Mouse (Mus musculus) c-Kit-positive CD71-negative TER-119-negative erythroid progenitor cells, embryonic 14.5 days (primary cell): Measurements from ENCODE around the gene Pdx1.

ENCODE experiments used
- DNase-seq: peaks from one replicate; pipeline ENCODE4 v3.0.0-alpha.2; 2013; ENCODE audit warnings: low read depth

Gene Pdx1

GRCm38 (mm10) chr5:147309786-147310185, 40.0 kb downstream of the Pdx1 start:
- DNase-seq = no peak

GRCm38 (mm10) chr5:147312830-147313685, 43.3 kb downstream of the Pdx1 start:
- DNase-seq = no peak

- DNase-seq = no peak
Observed at GRCm38 (mm10) chr5:147314646-147315431, 45.1 kb downstream of the Pdx1 start.

- no peak for DNase-seq
Observed at GRCm38 (mm10) chr5:147315432-147316075, 45.8 kb downstream of the Pdx1 start.

- no peak for DNase-seq
Observed at GRCm38 (mm10) chr5:147317321-147317720, 47.6 kb downstream of the Pdx1 start.

- no peak for DNase-seq
Observed at GRCm38 (mm10) chr5:147317991-147318390, 48.2 kb downstream of the Pdx1 start.

- no peak for DNase-seq
Observed at GRCm38 (mm10) chr5:147319653-147320052, 49.9 kb downstream of the Pdx1 start.

GRCm38 (mm10) chr5:147322183-147322582, 52.4 kb downstream of the Pdx1 start, which contains the start of gene Urad:
TSS of gene Urad (minus strand) at chr5:147322440.
- DNase-seq = no peak

GRCm38 (mm10) chr5:147323237-147323917, 53.6 kb downstream of the Pdx1 start:
- DNase-seq = peak; percentile 78
